Mouse (Mus musculus): ENCODE measurements around the gene Amz2.

Gene Amz2

GRCm38 (mm10) chr11:109470170-109470569 is 44.4 kb downstream of the Amz2 start:
- in situ Hi-C loops (cut with MboI, MseI): no loop called here

- in situ Hi-C loops (cut with MboI, MseI): no loop called here
Observed at GRCm38 (mm10) chr11:109470921-109471861, 45.4 kb downstream of the Amz2 start.

DNA sequence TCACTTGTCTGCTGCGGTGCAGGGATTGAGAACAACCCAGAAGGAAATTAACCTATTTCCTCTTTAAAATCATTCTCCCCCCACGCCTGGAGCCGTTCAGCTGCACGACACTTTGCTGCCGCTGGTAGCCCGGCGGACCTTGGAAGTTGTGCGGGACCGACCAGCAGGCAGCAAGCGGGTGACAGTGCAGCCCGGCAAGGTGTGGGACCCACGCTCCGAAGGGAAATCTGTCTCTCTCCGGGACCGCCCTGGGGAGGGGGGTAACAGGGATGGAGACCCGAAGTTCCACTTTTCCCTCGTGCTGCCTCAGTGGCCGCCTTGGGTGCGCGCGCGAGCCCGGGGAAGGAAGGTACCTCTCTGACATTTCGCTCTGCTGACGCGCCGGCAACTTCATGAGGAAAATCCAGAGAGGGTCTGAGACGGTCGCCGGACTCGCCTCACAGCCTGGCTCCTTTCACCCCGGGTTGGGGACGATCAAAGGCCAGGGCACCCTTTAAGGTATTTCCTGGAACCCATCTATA is 46.5 kb downstream of the Amz2 start:
- in situ Hi-C loops (cut with MboI, MseI): no loop called here

GRCm38 (mm10) chr11:109472821-109473170 is 47.0 kb downstream of the Amz2 start:
- in situ Hi-C loops (cut with MboI, MseI): no loop called here

GRCm38 (mm10) chr11:109473171-109474085 is 47.7 kb downstream of the Amz2 start, which contains the start of the genes Arsg and Slc16a6:
Gene Arsg, plus strand, starts transcription at chr11:109473374.
Gene Slc16a6, minus strand, starts transcription at chr11:109473598.
- in situ Hi-C loops (cut with MboI, MseI): no loop called here

DNA sequence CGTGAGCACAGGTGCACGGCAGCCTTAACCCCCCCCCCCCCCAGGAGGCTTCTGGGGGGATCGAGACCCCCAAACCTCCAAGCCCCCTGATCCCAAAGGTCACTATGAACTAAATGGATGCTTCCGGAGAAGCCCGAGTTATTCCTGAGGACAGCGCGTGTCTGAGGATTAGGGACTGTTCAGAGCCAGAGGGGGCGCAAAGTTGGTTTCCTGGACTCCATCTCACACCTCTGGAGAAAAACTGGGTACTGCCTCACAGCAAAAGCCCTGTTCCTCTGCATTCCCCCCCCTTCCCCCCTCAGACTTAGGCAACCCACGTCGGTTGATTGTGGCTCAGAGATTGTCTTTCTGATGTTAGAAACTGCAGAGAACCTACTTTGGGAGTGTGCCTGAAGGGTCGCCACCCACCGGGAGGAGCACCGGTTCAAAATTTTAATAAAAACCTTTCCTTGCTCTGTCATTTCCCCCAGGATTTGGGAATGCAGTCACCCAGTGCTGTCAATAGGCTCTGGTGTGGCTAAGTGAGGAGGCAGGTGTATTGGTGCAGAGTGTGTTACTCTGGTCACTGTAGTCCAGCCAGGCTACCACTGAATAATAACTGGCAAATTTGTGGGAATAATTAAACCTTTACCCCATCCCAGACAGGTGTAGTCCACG is 48.5 kb downstream of the Amz2 start:
- in situ Hi-C loops (cut with MboI, MseI): no loop called here

DNA sequence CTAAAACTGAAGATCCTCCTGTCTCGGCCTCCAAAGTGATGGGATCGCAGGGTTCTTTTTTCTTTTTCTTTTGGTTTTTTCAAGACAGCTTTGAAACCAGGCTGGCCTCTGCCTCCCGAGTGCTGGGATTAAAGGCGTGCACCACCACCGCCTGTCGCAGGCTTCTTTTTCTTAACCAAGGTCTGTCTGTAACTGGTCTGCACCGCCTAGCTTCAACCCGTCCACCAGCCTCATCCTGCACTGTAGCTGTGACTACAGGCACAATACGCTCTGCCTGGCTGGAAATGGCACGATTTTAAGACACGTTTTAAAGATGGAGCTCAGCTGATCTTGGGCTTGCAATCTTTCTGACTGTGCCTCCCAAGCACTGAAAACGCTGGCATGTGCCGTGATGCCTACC is 49.1 kb downstream of the Amz2 start:
- in situ Hi-C loops (cut with MboI, MseI): loop anchor here (25.0 kb wide), 1 partner anchor 563 kb away; the partner anchor contains the start of gene Axin2

- in situ Hi-C loops (cut with MboI, MseI): loop anchor here (25.0 kb wide), 1 partner anchor 563 kb away; the partner anchor contains the start of gene Axin2
Observed at GRCm38 (mm10) chr11:109475717-109476116, 50.0 kb downstream of the Amz2 start.

- in situ Hi-C loops (cut with MboI, MseI): loop anchor here (25.0 kb wide), 1 partner anchor 564 kb away; the partner anchor contains the start of gene Axin2
Observed at GRCm38 (mm10) chr11:109476241-109476640, 50.5 kb downstream of the Amz2 start.

- in situ Hi-C loops (cut with MboI, MseI): loop anchor here (25.0 kb wide), 1 partner anchor 564 kb away; the partner anchor contains the start of gene Axin2
Observed at GRCm38 (mm10) chr11:109476653-109477052, 50.9 kb downstream of the Amz2 start.

- in situ Hi-C loops (cut with MboI, MseI): loop anchor here (25.0 kb wide), 1 partner anchor 565 kb away; the partner anchor contains the start of gene Axin2
Observed at GRCm38 (mm10) chr11:109477606-109478380, 52.0 kb downstream of the Amz2 start.

- in situ Hi-C loops (cut with MboI, MseI): loop anchor here (25.0 kb wide), 1 partner anchor 567 kb away; the partner anchor contains the start of gene Axin2
Observed at GRCm38 (mm10) chr11:109479575-109480285, 54.0 kb downstream of the Amz2 start.

DNA sequence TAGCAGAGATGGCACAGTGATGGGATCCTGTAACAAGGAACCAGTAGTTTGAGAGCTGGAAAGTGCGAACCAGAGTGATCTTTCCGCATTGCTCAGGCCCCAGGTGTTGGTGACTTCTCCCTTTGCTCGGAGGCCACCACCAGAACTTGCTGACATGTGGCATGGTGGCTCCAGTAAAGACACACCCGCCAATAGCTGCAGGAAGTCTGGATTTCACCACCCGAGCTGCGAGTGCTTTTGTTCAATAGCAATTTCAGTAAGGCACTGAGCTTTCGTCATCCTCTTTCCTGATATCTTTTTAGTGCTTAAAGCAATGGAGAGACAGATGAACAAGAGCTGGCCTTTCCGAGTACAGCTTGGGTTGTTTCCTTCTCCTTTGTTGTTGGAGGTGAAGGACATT is 54.7 kb downstream of the Amz2 start:
- in situ Hi-C loops (cut with MboI, MseI): loop anchor here (25.0 kb wide), 1 partner anchor 568 kb away; the partner anchor contains the start of gene Axin2

DNA sequence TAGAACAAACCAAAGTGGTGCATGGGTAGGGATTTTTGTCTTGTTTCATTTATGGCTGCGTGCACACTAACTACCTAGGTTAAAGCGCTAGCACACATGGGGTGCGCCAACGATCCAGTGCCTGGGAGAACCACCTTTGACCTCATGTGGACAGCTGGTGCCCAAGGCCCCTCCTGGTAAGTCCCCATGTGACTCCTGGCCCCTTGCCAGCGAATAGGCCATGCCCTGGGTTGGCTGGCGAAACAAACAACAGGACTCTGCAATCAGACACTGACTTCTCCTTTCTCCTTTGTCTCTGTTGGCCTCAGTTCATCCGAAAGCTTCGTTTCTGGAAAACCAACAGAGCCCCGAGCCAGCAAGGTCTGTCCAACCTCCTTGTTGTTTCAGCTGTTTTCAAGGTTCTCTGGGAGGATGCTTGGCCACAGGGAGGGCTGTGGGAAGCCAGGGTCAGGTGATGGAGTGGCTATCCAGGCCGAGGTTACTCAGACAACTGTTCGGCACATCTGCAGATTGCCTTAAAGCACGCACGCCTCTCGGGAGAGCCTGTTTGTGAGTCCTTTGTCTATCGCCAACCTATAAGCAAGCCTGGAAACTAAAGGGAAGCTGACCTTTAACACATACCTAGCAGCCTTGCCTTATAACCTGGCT is 59.8 kb downstream of the Amz2 start:
- in situ Hi-C loops (cut with MboI, MseI): loop anchor here (25.0 kb wide), 1 partner anchor 573 kb away; the partner anchor contains the start of gene Axin2

DNA sequence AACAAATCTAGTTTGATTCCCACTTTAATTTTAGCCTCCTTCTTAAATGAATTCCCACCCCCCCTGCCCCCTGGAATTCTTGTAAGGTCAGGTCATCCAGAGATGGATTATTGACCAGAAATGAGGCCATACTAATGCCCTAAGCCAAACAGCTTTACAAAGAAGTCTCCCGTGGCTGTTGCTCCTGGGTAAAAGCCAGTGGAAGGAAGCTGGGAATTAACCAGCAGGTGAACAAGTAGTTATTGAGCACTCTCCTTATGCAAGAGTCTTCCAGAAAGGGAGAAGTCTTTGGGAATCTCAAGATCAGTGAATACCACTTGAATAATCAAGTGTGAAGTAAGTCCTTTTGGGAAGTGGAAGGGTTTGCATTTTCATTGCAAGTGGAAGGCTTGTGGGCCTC is 61.4 kb downstream of the Amz2 start:
- in situ Hi-C loops (cut with MboI, MseI): loop anchor here (25.0 kb wide), 1 partner anchor 575 kb away; the partner anchor contains the start of gene Axin2

DNA sequence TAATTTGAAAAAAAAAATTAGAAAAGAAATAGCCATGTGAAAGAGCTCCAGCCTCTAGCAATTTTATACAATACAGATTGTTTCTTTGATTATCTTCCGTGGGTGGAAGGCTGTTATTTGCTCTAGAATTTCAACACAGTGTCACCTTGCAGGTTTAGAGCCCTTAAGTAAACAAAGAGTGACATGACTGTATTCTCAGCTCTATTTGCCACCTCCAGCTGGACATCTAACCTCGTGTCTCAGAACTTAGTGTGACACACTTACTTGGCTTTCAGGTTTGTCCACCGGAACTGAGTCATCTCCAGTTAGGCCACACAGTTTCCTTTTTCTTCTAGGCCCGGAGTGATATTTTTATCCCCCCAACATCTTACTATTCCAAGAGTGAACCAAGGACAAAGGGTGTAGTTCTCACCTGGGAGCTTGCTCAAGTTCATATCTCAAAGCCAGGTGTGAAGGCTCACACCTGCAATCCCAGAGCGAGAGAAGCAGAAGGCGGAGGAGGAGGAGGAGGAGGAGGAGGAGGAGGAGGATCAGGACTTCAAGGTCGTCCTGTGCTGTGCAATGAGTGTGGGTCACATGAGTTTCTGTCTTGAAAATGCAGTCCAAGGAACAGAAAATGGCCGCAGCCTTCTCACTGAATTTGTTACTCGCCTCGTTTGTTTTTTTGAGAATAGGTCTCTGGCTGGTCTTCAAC is 62.4 kb downstream of the Amz2 start:
- in situ Hi-C loops (cut with MboI, MseI): loop anchor here (25.0 kb wide), 1 partner anchor 576 kb away; the partner anchor contains the start of gene Axin2

- in situ Hi-C loops (cut with MboI, MseI): loop anchor here (25.0 kb wide), 1 partner anchor 577 kb away; the partner anchor contains the start of gene Axin2
Observed at GRCm38 (mm10) chr11:109489763-109490162, 64.0 kb downstream of the Amz2 start.

GRCm38 (mm10) chr11:109491844-109492243 is 66.1 kb downstream of the Amz2 start:
- in situ Hi-C loops (cut with MboI, MseI): loop anchor here (25.0 kb wide), 1 partner anchor 580 kb away; the partner anchor contains the start of gene Axin2

Measured in regulatory T cell (primary cell).